Mouse (Mus musculus) gastrocnemius, postnatal 4 days (tissue): ENCODE measurements around the gene BC053393. TPM values are rescaled to one million over a fixed set of nuclear protein-coding genes. Genes with fewer than 3 reads are reported as not detected.

ENCODE experiments used
- total RNA-seq, 2 experiments: library from RNA; stranded (reverse); gene quantifications; 2 replicates each; pipeline ENCODE4 v1.2.3; 2021

The BC053393 gene
- total RNA-seq, 2 experiments from 2014 or later: not detected

Other genes starting within 250 kb of the BC053393 start
- under 1 TPM; 0.22 to 0.23 TPM for gene Itk, start 182.0 kb upstream of the BC053393 start, total RNA-seq
- gene Fam71b, start 175.0 kb upstream of the BC053393 start, total RNA-seq: not detected
- gene Med7, start 134.6 kb upstream of the BC053393 start, total RNA-seq: 10 to 100 TPM; 22.8 to 25.0 TPM
- under 1 TPM; 0.10 to 0.27 TPM for gene Havcr2, start 116.6 kb upstream of the BC053393 start, total RNA-seq
- not detected for gene Gm12169, start 47.3 kb upstream of the BC053393 start, total RNA-seq
- not detected for gene Dppa1, start 57.7 kb downstream of the BC053393 start, total RNA-seq
- gene Timd2, start 135.5 kb downstream of the BC053393 start, total RNA-seq: under 1 TPM in 1 of 2 experiments, not detected in 1; 0.78 TPM
- gene Havcr1, start 163.5 kb downstream of the BC053393 start, total RNA-seq: under 1 TPM; 0.37 to 0.54 TPM
- gene Timd4, start 239.3 kb downstream of the BC053393 start, total RNA-seq: 1 to 10 TPM in 1 of 2 experiments, under 1 TPM in 1; 0.44 to 1.1 TPM